In the genomic region with DNA sequence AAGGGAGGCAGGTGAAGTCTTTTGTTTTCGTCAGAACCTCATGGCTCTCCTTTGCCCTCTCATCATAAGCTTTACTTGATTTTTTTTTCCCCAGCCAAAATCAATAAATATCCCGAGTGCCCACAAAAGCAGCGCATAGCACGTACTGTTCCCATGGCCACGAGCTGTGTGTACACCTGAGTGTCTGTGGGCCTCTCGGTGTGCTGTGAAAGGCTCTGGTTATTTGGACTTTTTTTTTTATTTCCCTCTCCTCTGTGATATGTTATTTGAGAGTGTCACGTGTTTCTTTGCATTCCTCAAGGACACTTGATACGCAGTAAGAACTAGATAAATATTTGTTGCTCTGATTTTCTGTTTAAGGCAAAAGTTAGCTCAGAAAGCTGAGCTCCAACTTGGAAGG, we compare ENCODE assay signal across 14 mouse cellular contexts. TPM values are rescaled to one million over a fixed set of nuclear protein-coding genes. Genes with fewer than 3 reads are reported as not detected.
DNase-seq lines count a peak whose midpoint lies in the region; ATAC-seq and TF ChIP-seq lines count a peak whose summit lies in the region.
"Had no signal": no experiment of that assay in that cellular context is flagged by ENCODE, and none has a peak within 500 bp of the region (broad histone marks: within the 10 kb centered on the region; RNA-seq: fewer than 3 reads in every experiment).

No protein-coding gene starts in this region.

- no peak for ATAC-seq in liver, embryonic 11.5 days (replicated peaks; ENCODE audit: low FRiP score)
- ATAC-seq in limb, embryonic 13.5 days (ENCODE audit: low FRiP score, low read depth): no peak
- ATAC-seq in stomach, embryonic 14.5 days (ENCODE audit: insufficient number of reproducible peaks, insufficient read depth, low FRiP score, low read depth): peak; percentile 56; the same call in 1 of the 2 replicates
- ATAC-seq in megakaryocyte-erythroid progenitor cell, adult 5-6 weeks (replicated peaks; ENCODE audit: low FRiP score, low TSS enrichment, poor library complexity, severe bottlenecking): no peak
- ATAC-seq: forebrain, embryonic 16.5 days; midbrain, embryonic 13.5 days had no signal

- TF ChIP-seq POLR2A in liver, adult 2 months (IDR thresholded peaks at IDR 0.05; ENCODE audit: extremely low read depth, insufficient read depth, low read length): no peak

- WGBS in liver, adult 2 months: 15% methylated on average over 8 of the region's 8 CpGs
- 80% methylated on average over 8 of the region's 8 CpGs for WGBS in liver, embryonic 11.5 days
- 33% methylated on average over 8 of the region's 8 CpGs for WGBS in limb, embryonic 13.5 days
- WGBS in stomach, embryonic 14.5 days: 51% methylated on average over 8 of the region's 8 CpGs

- H3K9ac ChIP-seq in liver, adult 2 months (ENCODE audit: low read depth, low read length): peak overlapping the region; percentile 22; the same call in 1 of the 2 replicates
- no peak overlapping the region for H3K9ac ChIP-seq in liver, embryonic 11.5 days (ENCODE audit: low read depth, low read length)
- H3K9ac ChIP-seq in limb, embryonic 13.5 days: no peak overlapping the region
- H3K9ac ChIP-seq in stomach, embryonic 14.5 days (replicated peaks; ENCODE audit: low read depth, low read length): no peak overlapping the region
- H3K9ac ChIP-seq: liver, embryonic 14.5 days; midbrain, embryonic 13.5 days; neural tube, embryonic 12.5 days had no signal

- H3K4me1 ChIP-seq in liver, adult 2 months (ENCODE audit: control insufficient read depth, insufficient read depth, low read length): peaks cover 28% of the 10 kb centered on the region
- peaks cover 5% of the 10 kb centered on the region; the same call in 1 of the 2 replicates for H3K4me1 ChIP-seq in liver, embryonic 11.5 days (replicated peaks; ENCODE audit: control insufficient read depth, insufficient read depth, low read length)
- peaks cover 55% of the 10 kb centered on the region for H3K4me1 ChIP-seq in limb, embryonic 13.5 days
- H3K4me1 ChIP-seq in stomach, embryonic 14.5 days (ENCODE audit: control insufficient read depth, insufficient read depth, low read length): peaks cover 22% of the 10 kb centered on the region; the same call in 1 of the 2 replicates

- no peak overlapping the region for H3K4me2 ChIP-seq in liver, embryonic 11.5 days
- 0 out of 2 replicates have a peak overlapping the region, but pooled peaks have one; percentile 17 for H3K4me2 ChIP-seq in limb, embryonic 13.5 days (replicated peaks)
- no peak overlapping the region for H3K4me2 ChIP-seq in stomach, embryonic 14.5 days (replicated peaks; ENCODE audit: low read depth, low read length)
- H3K4me2 ChIP-seq: midbrain, embryonic 13.5 days; neural tube, embryonic 12.5 days had no signal

- H3K27ac ChIP-seq in gastrocnemius, adult 2 months: peak overlapping the region; percentile 81
- peak overlapping the region; percentile 80 for H3K27ac ChIP-seq in liver, adult 2 months (replicated peaks; ENCODE audit: insufficient read depth, low read depth, low read length)
- H3K27ac ChIP-seq in liver, embryonic 11.5 days (ENCODE audit: low read depth, low read length): no peak overlapping the region
- peak overlapping the region; percentile 52 for H3K27ac ChIP-seq in limb, embryonic 13.5 days
- H3K27ac ChIP-seq in stomach, embryonic 14.5 days (ENCODE audit: low read length): no peak overlapping the region
- H3K27ac ChIP-seq: liver, embryonic 14.5 days; midbrain, embryonic 13.5 days had no signal

- H3K79me2 ChIP-seq in liver, adult 2 months (ENCODE audit: control insufficient read depth, insufficient read depth, low read length): peaks cover 66% of the 10 kb centered on the region

- TF ChIP-seq CTCF in gastrocnemius, adult 2 months (IDR thresholded peaks at IDR 0.05): no peak
- no peak for TF ChIP-seq CTCF in liver, adult 2 months (IDR thresholded peaks at IDR 0.05; ENCODE audit: low read depth, low read length)

- H3K36me3 ChIP-seq in liver, adult 2 months (ENCODE audit: control insufficient read depth, insufficient read depth, low read length): peaks cover 5% of the 10 kb centered on the region
- no peaks in the 10 kb centered on the region for H3K36me3 ChIP-seq in liver, embryonic 11.5 days (ENCODE audit: control insufficient read depth, insufficient read depth, low read length)
- no peaks in the 10 kb centered on the region for H3K36me3 ChIP-seq in limb, embryonic 13.5 days
- no peaks in the 10 kb centered on the region for H3K36me3 ChIP-seq in stomach, embryonic 14.5 days (ENCODE audit: control insufficient read depth, insufficient read depth, low read length)
- H3K36me3 ChIP-seq: midbrain, embryonic 13.5 days; neural tube, embryonic 12.5 days had no signal

- H3K4me3 ChIP-seq in gastrocnemius, adult 2 months: peak overlapping the region; percentile 36
- H3K4me3 ChIP-seq in liver, adult 2 months (ENCODE audit: insufficient read depth, low read depth, low read length): no peak overlapping the region
- no peak overlapping the region for H3K4me3 ChIP-seq in liver, embryonic 11.5 days (ENCODE audit: low read depth, low read length)
- H3K4me3 ChIP-seq in limb, embryonic 13.5 days: no peak overlapping the region
- no peak overlapping the region for H3K4me3 ChIP-seq in stomach, embryonic 14.5 days (ENCODE audit: low read depth, low read length)
- H3K4me3 ChIP-seq: midbrain, embryonic 13.5 days; neural tube, embryonic 12.5 days had no signal

- no peak for DNase-seq in gastrocnemius, adult 2 months
- no peak for DNase-seq in gastrocnemius, adult 8-10 months (ENCODE audit: low spot score in 2 of 2)
- DNase-seq in liver, adult 2 months (ENCODE audit: extremely low read depth, low read depth, low spot score): peak; percentile 90
- DNase-seq in liver, embryonic 11.5 days (ENCODE audit: low spot score): no peak
- no peak for DNase-seq in cerebellum, postnatal 14 days
- DNase-seq: gastrocnemius, postnatal 25 days; right cerebral cortex, adult 18-20 months had no signal

- intact Hi-C loops in gastrocnemius, adult 2 months (cut with DNase I): no loop called here

- H3K27me3 ChIP-seq in liver, adult 2 months (ENCODE audit: control insufficient read depth, insufficient read depth, low read length): no peaks in the 10 kb centered on the region
- H3K27me3 ChIP-seq in liver, embryonic 11.5 days (replicated peaks; ENCODE audit: control insufficient read depth, insufficient read depth, low read length): no peaks in the 10 kb centered on the region
- no peaks in the 10 kb centered on the region for H3K27me3 ChIP-seq in limb, embryonic 13.5 days
- no peaks in the 10 kb centered on the region for H3K27me3 ChIP-seq in stomach, embryonic 14.5 days (ENCODE audit: control insufficient read depth, insufficient read depth, low read length)
- H3K27me3 ChIP-seq: midbrain, embryonic 13.5 days; neural tube, embryonic 12.5 days had no signal

- no peaks in the 10 kb centered on the region for H3K9me3 ChIP-seq in liver, embryonic 11.5 days (ENCODE audit: control insufficient read depth, low read length)
- H3K9me3 ChIP-seq in limb, embryonic 13.5 days: no peaks in the 10 kb centered on the region
- no peaks in the 10 kb centered on the region for H3K9me3 ChIP-seq in stomach, embryonic 14.5 days (ENCODE audit: control insufficient read depth, low read depth, low read length)
- H3K9me3 ChIP-seq: midbrain, embryonic 13.5 days; neural tube, embryonic 12.5 days had no signal

RNA-seq across cellular contexts. Expression of a gene that starts 11.0 kb away (rescaled TPM):
- 10 to 100 TPM; 40.0 to 41.8 TPM for total RNA-seq in gastrocnemius, adult 2 months (2021)
- 10 to 100 TPM; 24.9 to 35.0 (median 31.2) TPM for total RNA-seq in gastrocnemius, adult 8-10 months (2022)
- 23.4 and 27.3 TPM in 2 replicates for total RNA-seq in liver, adult 2 months (2014; rRNA removed)
- 12.2 and 13.7 TPM in 2 replicates for polyA plus RNA-seq in liver, adult 2 months (2012; rRNA removed)
- polyA plus RNA-seq in liver, embryonic 11.5 days (2014; fragmentation: Nextera tagmentation; extraction: Ambion mirVana): 17.7 and 19.7 TPM in 2 replicates
- 15.8 and 19.6 TPM in 2 replicates for polyA plus RNA-seq in limb, embryonic 13.5 days (2015; fragmentation: Nextera tagmentation; extraction: Ambion mirVana)
- 23.2 and 24.7 TPM in 2 replicates for polyA plus RNA-seq in stomach, embryonic 14.5 days (2014; fragmentation: Nextera tagmentation; extraction: Ambion mirVana)
- 55.0 and 76.9 TPM in 2 replicates for total RNA-seq in megakaryocyte-erythroid progenitor cell, adult 5-6 weeks (2014; fragmentation: Nextera tagmentation)
- 17.2 and 26.2 TPM in 2 replicates for total RNA-seq in megakaryocyte-erythroid progenitor cell, adult 5-6 weeks (2017)

Comparison
In these comparisons a context has a peak if more than half of its experiments do, and no peak if none do; other contexts are left out.
1. H3K27ac ChIP-seq: peak in gastrocnemius, adult 2 months (single experiment), liver, adult 2 months (single experiment) and limb, embryonic 13.5 days (single experiment); none in liver, embryonic 11.5 days (single experiment) and stomach, embryonic 14.5 days (single experiment).